Mouse (Mus musculus): ENCODE measurements around the gene Trak1.
A peak's percentile ranks its signal among the peaks of the same experiment; 100 is the strongest.

Gene Trak1

DNA sequence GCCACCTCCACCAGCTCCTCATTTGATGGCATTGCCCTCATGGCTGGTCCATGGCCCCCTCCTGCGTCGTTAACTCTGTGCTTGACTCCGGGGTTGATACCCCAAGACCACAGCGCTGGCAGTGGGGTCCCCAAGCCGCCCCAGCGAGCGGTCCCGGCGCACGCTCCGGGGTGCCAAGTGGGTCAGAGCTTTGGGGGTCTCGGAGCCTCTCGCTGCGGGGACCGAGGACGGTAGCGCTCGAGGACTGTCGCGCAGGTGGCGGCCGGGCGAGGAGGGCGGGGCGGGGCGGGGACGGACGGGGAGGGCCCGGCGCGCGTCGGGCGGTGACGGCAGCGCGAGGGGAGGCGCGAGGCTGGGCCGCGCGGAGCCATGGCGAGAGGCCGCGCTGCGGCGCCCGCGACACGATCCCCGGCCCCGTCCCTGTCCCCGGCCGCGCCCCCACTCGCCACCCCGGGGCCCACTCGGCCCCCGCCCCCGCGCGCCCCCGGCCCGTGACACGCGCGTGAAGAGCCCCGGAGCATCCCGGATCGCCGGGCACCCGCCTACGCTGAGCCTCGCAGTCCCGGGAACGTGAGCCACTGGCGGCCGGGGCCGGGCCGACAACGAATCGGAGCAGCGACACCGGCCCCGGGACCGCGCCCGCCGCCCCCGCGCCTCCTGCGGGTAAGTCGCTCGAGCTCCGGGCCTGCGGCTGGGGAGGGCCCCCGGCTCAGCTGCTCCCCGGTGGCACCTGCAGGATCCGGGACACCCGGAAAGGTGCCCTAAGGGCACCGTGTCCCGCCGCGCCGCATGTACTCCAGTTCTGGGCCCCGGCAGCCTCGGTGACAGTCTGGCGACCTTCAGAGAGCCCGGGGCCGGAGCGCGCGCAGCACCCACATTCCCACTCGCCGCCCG, at the start of gene Trak1:
Gene Trak1 (plus strand): TSS at position 332 of the 894 bp plus-strand sequence.
- peak; percentile 76 for DNase-seq

DNA sequence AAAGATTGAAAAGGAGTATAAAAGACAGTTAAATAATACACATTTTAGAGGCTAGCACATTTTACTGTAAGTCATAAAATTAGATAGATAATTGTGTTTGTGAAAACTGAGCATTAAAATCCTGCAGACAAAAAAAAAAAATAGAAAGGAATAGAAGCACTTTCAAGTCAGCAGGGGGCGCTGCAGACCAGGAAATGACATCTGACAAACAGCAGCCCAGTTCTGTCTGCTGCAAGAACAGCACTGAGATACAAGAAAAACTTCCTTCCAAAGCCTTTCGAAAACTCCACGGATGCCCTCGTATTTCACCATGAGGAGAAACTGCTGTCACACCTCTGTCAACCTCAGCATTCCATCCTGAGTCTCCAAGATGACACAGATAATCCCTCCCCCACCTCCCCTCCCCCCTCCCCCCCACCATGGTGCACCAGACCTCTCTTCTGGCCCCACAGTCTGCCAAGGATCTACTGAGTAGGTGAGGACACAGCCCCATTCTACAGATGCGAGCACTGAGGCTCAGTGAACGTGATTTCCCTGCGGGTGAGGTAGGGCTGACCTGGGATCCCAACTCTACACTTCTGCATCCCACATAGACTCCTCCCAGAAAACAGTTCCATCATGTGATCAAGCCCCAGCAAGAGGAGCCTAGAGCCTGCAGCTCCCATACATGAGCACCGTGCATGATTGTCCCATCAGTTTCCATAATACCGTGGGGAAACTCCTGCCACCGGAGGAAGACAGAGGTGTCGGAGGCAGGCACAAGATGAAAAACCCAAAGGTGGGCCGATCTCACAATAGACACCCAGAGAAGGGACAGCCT, 49.1 kb upstream of the Trak1 start:
- DNase-seq = peak; percentile 83

DNA sequence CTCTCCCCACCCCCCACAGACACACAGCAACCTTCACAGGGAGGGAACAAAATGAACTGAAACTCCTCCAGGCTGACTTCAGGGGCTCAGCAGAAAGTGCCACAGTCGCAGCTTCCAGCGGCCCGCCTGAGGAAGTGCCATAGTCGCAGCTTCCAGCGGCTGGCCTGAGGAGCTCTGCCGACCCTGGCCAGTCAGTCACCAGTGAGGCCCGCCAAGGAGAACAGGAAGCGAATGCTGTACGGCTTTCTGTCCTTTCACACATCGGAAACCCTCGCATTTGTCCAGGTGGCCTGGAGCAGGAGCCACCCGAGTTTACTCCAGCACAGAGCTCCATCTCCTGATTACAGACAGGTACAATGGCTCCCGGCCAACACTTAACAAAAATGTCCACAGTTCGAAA, 47.5 kb upstream of the Trak1 start:
- DNase-seq = no peak

DNA sequence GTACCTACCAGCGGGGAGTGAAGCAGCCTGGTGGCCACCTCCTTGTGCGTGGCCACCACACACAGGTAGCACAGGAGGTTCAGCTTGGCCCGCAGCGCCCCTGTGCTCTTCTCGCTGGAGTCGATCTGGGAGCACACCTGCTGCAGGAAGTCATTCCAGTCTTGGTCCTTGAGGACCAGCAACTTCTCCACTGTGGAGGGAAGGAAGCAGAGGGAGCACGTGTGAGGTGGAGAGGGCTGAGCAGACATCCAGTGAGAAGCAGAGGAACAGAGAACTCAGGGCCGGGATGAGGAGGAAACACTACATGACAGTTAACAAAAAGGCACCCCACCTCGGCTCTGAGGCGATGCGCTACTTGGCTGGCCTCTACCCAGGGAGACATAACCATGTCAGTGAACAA, 46.4 kb upstream of the Trak1 start:
- no peak for DNase-seq

DNA sequence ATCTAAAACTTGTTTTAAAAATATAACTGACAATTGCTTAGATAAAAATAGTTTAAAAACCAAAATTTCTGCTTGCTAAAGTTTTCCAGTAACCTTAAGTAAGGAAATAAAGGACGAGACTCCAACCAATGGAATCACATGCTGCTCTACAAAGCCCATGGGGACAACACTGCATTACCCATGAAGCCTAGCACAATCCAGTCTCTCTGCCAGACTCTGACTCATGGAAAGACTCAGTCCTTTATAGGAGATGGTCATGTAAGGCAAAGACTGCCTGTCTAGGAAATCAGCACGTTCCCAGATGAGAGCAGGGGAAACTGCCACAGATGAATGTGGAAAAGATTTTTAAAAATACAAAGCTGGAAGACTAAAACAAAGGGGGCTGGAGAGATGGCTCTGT, 43.3 kb upstream of the Trak1 start:
- DNase-seq = no peak

DNA sequence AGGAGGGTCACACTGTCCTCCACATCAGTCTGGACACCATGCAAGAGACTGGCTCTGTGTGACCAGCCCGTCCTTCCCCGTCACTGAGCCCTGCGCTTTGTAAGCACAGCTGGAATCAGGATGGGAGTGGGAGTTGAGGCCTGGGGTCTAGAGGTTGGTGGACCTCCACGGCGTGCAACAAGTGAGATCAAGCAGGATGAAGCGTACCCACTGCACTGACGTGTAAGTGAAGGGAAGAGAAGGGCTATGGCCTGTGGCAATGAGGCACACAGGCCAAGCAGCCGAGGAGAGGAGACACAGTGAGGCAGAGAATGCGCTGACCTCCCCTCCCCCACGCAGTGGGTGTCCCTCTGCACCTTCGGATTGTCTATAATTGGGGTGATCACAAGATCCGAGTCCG, 42.5 kb upstream of the Trak1 start:
- DNase-seq = no peak

DNA sequence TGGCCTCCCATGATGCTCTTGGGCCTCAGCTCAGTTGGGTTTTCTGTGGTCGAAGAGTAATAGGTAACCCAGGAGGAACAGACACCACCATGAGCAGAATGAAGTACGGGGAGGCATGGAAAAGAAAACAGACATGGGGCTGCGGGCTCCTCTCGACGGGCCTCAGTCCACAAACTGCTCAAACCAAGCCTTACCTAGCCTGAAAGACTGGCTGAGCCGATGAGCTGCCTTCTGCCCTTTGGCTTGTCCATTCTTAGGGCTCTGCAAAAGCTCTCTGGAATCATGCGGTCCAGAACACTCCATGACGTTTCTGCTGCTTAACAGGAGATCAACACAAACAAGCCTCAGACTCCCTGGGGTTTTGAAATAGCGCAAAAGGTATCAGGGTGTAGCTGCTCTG, 40.2 kb upstream of the Trak1 start:
- no peak for DNase-seq

DNA sequence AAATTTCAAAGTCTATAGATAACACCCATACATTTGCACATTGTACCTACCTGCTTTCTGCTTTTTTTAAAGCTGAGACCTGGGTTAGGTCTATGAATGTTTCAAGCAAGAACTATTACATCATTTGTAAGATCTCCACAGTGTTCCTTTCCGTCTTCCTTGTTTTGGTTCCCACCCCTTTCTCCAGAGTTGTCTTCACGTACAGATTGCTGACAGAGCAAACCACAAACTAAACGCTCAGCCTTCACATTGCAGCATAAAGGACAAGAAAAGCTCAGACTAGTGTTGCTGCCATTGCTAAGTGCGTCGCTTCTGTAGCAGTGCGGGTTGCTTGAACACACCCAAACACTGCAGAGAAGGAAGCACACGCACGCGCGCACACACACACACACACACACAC, 32.0 kb upstream of the Trak1 start:
- no peak for DNase-seq

DNA sequence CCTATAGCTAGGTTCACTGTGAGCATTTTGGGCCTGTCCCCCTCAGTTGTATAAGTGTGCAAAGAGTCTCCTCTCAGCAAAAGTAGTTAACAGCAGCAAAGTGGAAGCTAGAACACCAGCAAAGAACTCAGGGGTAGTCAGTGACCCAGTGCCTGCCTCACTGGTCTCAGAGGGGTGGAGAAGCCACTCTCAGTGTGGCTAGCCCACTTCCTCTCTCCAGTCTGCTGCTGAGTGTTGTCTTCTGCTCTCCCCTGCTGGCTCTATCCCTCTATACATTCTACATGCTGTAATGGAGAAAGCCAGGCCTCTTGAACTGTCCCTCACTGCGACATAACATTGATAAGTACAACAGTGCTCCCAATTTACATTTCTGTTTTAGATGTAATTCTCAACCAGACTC, 26.2 kb upstream of the Trak1 start:
- DNase-seq = no peak

DNA sequence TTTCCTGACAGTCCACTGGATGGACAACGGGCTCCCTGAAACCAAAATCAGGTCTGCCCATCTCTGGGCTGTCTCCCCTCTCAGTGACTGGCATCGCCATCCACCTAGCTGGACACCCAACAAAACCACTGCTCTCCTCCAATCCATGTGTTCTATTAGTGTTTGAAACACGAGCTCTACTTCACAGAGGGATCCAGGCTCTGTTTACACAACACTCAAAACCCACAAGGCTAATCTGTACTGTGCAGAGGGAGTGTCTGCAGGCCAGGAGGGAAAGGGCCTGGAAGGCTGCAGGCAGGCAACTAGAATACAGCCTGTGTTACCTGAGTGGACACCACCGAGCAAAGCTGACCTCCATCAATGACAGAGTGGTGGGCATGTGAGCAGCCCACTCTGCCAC, 25.7 kb upstream of the Trak1 start:
- no peak for DNase-seq

DNA sequence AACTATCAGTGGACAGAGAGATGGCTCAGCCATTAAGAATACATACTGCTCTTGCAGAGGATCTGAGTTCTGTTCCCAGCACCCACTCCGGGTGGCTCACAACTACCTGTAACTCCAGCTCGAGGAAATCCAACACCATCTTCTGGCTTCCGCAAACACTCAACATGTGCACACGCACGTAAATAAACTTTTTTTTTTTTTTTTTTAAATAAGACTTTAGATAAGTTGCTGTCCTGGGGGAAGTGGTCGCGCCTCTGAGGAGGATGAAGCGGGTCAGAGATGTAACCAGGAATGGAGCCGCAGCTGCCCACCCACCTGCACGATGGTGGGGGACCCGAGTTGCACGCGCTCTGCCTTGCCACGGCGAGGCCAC, 20.6 kb upstream of the Trak1 start:
- no peak for DNase-seq

DNA sequence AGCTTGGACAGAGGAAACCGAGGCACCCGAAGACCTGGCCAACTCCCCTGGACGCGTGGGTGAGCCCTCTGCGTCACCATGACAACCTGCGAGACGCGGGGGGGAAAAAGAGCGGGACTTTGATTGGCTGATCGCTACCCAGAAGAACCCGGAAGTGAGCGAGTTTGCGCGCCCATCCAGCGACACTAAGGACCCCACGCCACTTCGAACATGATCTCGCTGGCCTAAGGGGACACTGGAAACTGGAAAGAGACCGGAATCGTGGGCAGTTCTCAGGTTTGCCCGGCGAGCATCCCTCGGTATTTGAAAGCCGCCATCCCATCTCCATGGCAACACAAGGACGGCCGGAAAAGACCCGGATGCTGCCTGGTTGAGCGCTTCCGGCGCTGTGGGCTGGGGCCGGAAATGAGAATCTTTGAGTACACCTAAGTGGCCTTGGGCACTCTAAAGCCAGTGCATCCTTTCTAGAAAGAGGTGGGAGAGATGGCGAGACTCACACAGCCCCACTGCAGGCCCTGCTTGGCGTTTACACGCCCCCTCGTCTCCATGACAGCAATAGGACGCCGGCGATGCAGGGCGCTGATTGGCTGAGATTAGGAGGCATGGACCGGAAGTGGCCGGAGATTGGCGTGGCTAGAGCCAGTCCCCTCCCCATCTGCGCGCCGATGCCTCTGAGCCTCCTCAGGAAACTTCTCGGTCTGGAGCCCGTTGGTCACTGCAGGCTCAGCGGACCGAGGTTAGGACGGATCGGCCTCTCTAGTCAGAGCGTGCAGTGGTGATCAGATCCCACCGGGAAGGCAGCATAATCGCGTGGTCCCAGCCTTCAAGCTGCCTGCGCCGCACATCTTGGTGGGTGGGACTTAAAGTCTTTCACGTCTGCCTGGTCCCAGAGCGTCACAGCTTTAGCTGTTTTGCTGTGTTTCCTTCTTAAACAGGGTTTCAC, 19.9 kb upstream of the Trak1 start, which contains the start of gene Ulk4:
Gene Ulk4 (minus strand): TSS at position 80 of the 943 bp plus-strand sequence.
- DNase-seq = peak; percentile 89

DNA sequence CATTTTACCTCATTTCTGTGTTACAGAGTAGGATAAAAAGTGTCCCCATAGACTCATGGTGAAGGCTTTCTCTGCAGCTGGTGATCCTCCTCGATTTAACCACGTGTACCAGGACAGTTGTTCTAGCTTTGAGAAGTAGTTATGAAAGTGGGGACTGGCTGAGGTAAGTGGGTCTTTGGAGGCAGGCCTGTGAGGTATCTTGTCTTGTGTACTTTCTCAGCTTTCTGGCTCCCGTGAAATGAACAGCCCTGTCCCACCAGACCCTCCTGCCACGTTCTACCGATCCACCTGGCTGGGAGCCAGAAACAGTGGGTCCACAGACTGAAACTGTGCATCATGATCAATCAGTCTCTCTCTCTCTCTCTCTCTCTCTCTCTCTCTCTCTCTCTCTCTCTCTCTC, 18.1 kb upstream of the Trak1 start:
- no peak for DNase-seq

DNA sequence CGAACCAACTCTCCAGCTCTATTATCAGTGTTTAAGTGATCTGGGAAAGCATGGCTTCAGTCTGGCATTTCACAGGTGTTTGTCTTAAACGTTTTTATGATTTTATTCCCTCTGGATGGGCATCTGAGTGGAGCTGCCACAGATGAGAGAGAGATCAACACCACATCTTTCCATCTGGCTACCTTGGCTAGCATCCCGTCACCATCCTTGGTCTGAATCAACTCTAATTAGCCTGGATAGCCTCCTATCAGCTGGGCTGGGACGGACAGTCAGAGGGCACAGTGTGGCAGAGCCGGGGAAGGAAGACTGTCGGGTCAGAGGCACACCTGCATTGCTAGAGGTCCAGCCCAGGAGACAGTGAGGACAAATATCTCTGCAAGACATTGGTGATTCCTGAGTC, 15.4 kb upstream of the Trak1 start:
- DNase-seq = no peak

DNA sequence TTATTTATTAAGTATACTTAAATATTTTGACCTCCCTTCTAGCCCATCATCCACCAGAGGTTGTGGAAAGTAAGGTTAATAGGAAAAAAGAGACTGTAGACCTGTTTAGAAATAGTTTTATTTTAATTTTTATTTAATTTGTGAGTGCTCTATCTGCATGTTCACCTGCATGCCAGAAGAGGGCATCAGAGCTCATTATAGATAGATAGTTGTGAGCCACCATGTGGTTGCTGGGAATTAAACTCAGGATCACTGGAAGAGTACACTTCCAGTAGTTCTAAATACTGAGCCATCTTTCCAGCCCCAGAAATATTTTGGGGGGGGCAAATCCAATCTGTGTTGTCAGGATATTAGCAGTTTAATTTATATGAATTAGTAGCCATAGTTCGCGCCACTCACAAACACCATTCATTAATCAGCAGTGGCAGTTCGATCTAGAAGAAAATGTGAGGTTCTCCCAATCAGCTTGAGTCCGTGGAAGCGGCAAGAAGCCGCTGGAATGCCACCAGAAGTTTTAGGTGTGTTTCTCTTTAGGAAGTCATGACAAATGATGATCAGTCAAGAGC, 13.6 kb upstream of the Trak1 start:
- DNase-seq = no peak

DNA sequence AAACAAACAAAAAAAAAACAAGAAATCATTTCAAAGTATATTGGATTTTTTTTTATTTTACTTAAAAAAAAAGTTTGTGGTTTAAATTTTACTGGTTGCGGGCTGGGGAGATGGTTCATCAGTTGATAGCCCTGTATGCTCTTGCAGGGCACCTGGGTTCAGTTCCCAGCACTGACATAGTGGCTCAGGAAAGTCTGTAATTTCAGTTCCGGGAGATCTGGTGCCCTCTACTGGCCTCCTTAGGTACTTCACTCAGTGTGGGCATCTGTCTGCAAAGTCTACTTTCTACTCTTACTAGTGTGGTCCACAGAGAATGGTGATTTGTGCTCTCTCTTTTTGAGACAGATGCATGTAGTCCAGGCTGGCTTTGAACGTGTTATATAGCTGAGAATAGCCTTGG, 12.9 kb upstream of the Trak1 start:
- DNase-seq = peak; percentile 66

DNA sequence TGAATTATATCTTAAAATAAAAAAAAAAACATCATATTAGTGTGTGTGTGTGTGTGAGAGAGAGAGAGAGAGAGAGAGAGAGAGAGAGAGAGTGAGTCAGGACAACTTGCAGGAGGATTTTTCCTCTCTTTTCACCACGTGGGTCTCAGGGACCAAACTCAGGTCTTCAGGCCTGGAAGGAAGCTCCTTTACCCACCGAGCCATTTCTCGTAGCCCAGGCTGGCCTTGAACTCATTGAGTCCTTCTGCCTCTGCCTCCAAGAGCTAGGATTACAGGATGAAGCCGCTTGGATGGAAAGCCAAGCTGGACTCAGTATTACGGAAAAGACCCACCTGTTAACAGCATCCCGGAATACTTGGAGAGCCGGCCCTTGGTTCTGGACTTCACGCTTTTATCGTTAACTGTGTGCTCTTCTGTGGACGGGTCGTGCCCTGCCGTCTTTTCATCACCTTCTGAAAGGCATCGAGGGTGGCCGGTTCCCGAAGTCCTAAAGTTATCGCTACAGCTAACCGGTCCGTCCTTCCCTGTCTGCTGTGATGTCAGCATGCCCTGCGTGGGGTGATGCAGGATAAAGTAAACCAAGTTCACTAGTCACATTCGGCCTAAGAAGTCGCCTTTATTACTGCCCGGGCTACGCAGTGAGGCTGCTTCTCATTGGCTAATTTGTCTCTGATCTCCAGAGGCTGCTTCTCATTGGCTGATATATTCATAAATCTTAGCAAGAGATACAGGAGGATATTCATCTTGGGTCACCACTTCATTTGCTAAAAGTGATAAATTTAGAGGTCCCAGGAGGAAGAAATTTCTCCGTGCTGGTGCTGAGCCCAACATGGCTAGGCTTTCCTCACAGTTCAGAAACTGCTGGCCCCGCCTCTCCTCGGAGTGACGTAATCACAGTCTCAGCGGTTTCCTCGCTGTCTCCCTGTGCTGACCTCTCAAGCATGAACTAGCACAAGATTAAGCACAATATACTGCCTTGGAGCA, 11.7 kb upstream of the Trak1 start:
- DNase-seq = peak; percentile 61

DNA sequence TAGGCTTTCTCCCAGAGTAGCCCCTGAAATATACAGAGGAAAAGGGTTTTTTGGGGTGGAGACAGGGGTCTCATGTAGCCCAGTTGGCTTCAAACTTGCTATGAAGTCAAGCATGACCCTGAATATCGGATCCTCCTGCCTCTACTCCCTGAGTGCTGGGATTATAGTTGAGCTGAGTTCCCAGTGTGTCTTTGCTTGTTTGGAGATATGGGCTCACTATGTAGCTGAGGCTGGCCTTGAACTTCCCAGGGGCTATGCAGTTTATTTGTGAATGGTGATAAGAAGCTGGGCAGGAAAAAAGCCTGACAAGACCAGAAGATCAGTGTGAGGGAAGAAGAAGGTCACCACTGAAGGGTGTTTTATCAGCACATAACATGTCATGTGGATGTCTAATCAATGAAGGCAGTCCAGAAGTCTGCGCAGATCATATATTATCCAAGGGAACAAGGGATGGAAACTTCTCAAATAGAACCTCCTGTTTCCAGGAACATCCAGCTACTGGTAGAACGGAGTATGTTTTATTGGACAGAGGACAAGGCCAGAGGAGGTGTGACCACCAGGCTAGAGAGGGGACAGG, 10.9 kb upstream of the Trak1 start:
- DNase-seq = no peak

DNA sequence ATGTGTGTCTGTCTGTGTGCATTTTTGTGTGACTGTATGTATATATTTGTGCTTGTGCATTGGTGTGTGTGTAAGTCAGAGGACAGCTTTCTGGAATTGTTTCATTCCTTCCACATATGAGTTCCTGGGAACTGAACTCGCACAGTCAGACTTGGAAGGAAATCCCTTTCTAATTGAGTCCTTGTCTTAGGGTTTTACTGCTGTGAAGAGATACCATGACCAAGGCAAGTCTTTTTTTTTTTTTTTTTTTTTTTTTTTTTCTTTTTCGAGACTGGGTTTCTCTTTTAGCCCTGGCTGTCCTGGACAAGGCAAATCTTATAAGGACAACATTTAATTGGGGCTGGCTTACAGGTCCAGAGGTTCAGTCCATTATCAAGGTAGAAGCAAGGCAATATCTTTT, 6.0 kb upstream of the Trak1 start:
- DNase-seq = no peak

DNA sequence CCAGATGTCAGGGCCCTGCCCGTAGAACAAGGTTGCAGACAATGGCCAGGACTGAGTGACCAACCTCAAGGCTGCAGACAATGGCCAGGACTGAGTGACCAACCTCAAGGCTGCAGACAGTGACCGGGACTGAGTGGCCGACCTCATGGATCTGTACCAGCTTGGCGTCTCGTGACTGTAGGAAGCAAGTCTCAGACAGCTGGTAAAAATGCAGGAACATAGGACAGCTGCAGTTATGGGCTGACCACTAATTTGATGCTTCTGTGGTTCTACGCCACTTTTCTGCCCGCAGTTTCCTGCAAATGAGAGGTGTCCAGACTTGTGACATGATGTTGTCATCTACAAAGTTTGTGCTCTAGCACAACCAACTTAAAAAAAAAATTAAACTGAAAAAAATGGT, 4.1 kb upstream of the Trak1 start:
- no peak for DNase-seq

DNA sequence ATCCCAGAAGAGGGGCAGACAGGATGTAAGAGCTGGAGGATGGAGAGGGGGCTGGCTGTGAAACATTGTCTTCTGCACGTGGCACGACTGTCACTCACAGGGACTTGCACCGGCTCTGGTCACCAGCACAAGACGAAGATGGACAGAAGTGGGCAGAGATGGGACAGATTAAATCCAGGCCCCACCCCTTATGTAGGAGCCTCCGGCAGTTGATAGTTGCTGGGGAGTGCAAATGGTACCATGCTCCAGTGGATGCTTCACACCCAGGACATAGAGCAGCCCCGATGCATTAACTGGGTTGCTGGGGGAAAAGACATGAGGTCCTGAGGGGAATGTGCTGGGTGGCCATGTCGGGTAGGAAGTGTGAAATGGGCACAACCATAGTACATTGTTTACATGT, 2.1 kb upstream of the Trak1 start:
- DNase-seq = no peak
